Mouse (Mus musculus) B cell, adult (primary cell): Measurements from ENCODE around the gene Olfr1477. TPM values are rescaled to one million over a fixed set of nuclear protein-coding genes. Genes with fewer than 3 reads are reported as not detected.

Experiments used
- total RNA-seq: library from RNA; stranded (reverse); gene quantifications from 4 replicates; pipeline ENCODE4 v1.2.4, GENCODE M21; 2023; ENCODE audit not compliant: inconsistent age

Olfr1477 gene
- not detected in 4 replicates for total RNA-seq

DNA sequence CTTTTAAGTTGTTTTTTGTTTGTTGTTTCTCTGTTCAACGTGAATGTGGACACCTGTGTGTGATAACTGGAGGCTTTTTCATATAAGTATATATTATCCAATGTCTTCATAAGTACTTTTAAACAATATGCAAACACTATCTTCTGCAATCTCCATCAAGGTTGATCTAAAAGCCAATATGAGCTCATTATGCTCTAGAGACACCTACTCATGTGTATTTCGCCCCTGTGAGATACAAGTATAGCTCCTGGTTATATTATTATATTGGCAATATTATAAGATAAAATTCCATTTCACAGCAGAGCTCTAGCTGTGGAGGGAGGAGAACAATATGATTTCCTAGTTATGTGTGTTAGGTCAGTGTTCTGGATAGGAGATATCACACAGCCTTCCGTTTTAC is at the start of gene Olfr1477:
TSS of gene Olfr1477 (plus strand) at position 301 of the 400 bp plus-strand sequence.

DNA sequence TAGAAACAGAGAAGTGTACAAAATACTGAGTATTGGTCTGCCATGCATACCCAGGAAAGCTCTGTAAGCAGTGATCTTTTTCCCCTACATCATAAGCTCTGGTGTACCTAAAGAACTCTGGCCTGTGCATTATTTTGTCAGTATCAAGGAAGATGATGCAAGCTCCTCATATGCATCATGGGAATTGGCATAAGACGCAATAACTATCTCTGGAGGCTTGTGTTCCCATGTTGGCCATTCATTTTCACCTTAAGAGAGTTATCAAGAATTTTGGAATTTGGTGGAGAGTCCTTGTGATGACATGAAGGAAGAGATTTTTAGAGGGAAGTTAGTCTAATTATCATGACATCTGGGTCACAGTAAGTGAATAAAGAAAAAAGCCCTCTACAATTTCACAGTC is 44.4 kb upstream of the Olfr1477 start, which contains the start of gene Olfr1472:
TSS of gene Olfr1472 (minus strand) at position 101 of the 400 bp plus-strand sequence.

GRCm38 (mm10) chr19:13469265-13469664 is 31.1 kb upstream of the Olfr1477 start, which contains the start of gene Olfr1474:
Gene Olfr1474 (plus strand): TSS chr19:13469565.

GRCm38 (mm10) chr19:13480096-13480495 is 20.2 kb upstream of the Olfr1477 start, which contains the start of gene Olfr1475:
Gene Olfr1475 (minus strand): TSS chr19:13480196.

DNA sequence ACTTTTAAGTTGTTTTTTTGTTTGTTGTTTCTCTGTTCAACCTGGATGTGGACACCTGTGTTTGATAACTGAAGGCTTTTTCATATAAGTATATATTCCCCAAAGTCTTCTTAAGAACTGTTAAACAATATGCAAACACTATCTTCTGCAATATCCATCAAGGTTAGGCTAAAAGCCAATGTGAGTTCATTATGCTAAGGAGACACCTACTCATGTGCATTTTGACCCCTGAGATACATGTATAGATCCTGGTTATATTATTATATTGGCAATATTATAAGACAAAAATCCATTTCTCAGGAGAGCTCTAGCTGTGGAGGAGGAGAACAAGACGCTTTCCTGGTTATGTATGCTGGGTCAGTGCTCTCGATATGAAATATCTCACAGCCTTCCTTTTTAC is 27.3 kb downstream of the Olfr1477 start, which contains the start of gene Olfr1480:
TSS of gene Olfr1480 (plus strand) at position 301 of the 400 bp plus-strand sequence.

Other genes starting within 250 kb of the Olfr1477 start
- gene Olfr1465, start 185.0 kb upstream of the Olfr1477 start, total RNA-seq, result not detected in 4 replicates
- gene Olfr1466, start 161.7 kb upstream of the Olfr1477 start, total RNA-seq, result not detected in 4 replicates
- not detected in 4 replicates for gene Olfr1467, start 138.3 kb upstream of the Olfr1477 start, total RNA-seq
- gene Olfr1469, start 92.7 kb upstream of the Olfr1477 start, total RNA-seq, result not detected in 4 replicates
- gene Olfr1471, start 57.1 kb upstream of the Olfr1477 start, total RNA-seq, result not detected in 4 replicates
- not detected in 4 replicates for gene Olfr1472, start 44.5 kb upstream of the Olfr1477 start, total RNA-seq
- gene Olfr1474, start 31.0 kb upstream of the Olfr1477 start, total RNA-seq, result not detected in 4 replicates
- gene Olfr1475, start 20.4 kb upstream of the Olfr1477 start, total RNA-seq, result not detected in 4 replicates
- gene Olfr1480, start 27.4 kb downstream of the Olfr1477 start, total RNA-seq, result not detected in 4 replicates
- gene Olfr1484, start 83.0 kb downstream of the Olfr1477 start, total RNA-seq, result not detected in 4 replicates
- gene Olfr1487, start 116.8 kb downstream of the Olfr1477 start, total RNA-seq, result not detected in 4 replicates
- gene Olfr1489, start 131.1 kb downstream of the Olfr1477 start, total RNA-seq, result not detected in 4 replicates
- gene Olfr1490, start 150.5 kb downstream of the Olfr1477 start, total RNA-seq, result not detected in 4 replicates
- not detected in 4 replicates for gene Olfr1491, start 196.7 kb downstream of the Olfr1477 start, total RNA-seq
- gene Olfr1493-ps1, start 222.7 kb downstream of the Olfr1477 start, total RNA-seq, result not detected in 4 replicates
- gene Olfr1494, start 239.2 kb downstream of the Olfr1477 start, total RNA-seq, result not detected in 4 replicates